Mouse (Mus musculus) inflammation-experienced regulatory T-cells, adult 6 months (primary cell): Measurements from ENCODE around the gene Iqcf3. TPM values are rescaled to one million over a fixed set of nuclear protein-coding genes. Genes with fewer than 3 reads are reported as not detected.
"Not testable (repeated sequence)": the region's sequence is repeated elsewhere in the genome, so short reads cannot be mapped to it uniquely, and the experiment has no call there.

ENCODE experiments used
- ATAC-seq: one replicate; pipeline ENCODE4 v1.8.0; 2017
- polyA plus RNA-seq, 3 experiments: library from polyadenylated mRNA; unstranded; fragments of 100-300 nt; shearing (Covaris generic); gene quantifications; one replicate each; pipeline ENCODE4 v1.2.1; 2017

Iqcf3 gene
- not detected for polyA plus RNA-seq

- ATAC-seq = no peak
Measured at GRCm38 (mm10) chr9:106561531-106561930, at the start of gene Iqcf3. Gene Iqcf3, minus strand, starts transcription at chr9:106561631.

DNA sequence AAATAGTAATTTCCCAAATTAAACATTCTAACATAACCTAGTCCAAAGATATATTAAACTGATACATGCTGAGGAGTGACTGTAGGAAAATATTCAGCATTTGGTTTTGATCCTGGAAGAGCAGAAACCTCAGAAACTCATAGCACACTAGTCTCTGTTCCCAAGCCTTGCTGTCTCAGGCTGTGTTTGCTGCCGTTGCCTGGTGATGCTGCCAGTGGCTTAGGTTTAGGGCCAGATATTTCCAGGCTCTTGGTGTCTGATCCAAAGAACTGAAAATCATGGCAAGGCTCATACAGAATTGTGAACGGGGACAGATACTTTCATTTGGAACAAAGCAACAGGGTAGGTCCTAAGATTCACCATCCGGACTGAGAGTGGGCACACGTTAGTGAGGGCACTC is 49.3 kb upstream of the Iqcf3 start:
- no peak for ATAC-seq

- ATAC-seq = no peak
Measured at GRCm38 (mm10) chr9:106600546-106600945, 39.1 kb upstream of the Iqcf3 start.

GRCm38 (mm10) chr9:106598466-106598865 is 37.0 kb upstream of the Iqcf3 start:
- ATAC-seq = no peak

DNA sequence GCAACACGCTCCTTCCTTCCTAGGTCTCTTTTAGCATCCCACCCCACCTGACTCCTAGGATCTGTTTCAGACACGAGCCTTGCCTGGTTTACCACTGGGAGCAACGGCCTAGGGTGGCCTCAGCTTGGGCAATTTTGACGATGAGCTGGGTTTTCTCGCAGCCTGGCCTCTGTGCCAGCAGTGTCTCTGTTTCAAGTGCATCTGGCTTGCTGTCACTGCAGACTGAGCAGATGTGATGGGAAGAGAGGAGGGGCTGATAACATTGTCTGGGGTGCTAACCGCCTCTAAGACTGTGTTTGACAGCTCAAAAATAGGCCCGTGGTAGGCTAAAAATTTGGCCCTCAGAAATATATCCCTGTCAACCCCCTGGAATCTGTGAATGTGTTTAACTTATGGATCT is 34.4 kb upstream of the Iqcf3 start:
- ATAC-seq = no peak

GRCm38 (mm10) chr9:106595402-106595801 is 34.0 kb upstream of the Iqcf3 start:
- not testable (repeated sequence) for ATAC-seq

DNA sequence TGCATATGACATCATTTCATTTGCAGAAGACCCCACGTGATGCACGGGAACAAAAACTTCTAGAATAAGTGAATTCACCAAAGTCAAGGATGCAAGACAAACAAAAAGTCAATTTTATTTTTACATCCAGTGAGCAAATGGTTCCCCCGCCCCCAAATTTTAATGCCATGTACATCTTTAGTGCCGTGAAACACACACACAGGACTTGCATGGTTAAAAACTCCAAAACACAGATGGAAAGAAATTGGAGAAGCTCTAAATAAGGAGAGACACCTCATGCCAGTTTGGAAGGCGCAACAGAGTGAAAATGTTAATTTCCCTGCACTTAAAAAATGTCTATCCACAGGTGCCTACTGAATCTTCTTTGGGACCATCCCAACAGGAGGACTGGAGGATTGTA is 30.7 kb upstream of the Iqcf3 start:
- ATAC-seq = no peak

DNA sequence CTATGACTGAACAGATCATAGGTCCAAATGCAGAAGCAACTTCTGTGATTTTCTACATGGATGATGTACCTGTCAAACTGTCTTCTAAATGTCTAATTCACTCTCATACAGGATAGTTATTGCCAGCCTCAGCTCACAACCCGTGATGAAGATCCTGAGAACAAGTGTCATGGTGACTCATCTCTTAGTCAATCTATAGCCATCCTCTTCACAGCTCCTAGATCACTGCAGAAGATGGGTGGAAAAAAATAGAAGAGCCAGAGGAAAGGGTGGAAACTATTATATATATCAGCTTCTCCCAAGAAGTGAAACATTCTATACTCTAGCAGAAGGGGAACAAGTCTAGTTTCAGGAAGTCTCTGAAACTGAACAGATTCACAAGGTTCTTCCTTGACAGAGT is 21.1 kb upstream of the Iqcf3 start:
- ATAC-seq = no peak

DNA sequence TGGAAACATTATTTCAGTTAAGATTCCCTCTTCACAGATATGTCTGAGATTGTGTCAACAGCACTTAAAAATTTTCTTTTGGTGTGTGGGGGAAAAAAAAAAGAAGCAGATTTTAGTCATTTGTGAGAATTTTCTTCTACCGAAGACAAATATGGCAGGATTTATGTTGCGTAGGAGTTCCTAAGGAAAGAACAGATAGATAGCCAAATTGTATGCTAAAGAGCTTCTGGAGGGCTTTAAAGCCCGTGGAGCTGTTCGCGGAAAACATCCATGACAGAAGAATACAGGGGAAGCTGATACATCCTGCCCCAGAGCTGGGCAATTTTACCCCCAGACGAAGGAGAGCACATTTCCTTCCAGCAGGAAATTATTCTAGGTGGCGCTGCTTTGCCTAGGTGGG is 18.6 kb upstream of the Iqcf3 start:
- no peak for ATAC-seq

- ATAC-seq = no peak
Measured at GRCm38 (mm10) chr9:106576112-106576511, 14.7 kb upstream of the Iqcf3 start.

GRCm38 (mm10) chr9:106573366-106573765 is 11.9 kb upstream of the Iqcf3 start:
- no peak for ATAC-seq

- ATAC-seq = no peak
Measured at GRCm38 (mm10) chr9:106572186-106572585, 10.8 kb upstream of the Iqcf3 start.

GRCm38 (mm10) chr9:106570896-106571295 is 9.5 kb upstream of the Iqcf3 start, which contains the start of gene Iqcf4:
Gene Iqcf4, minus strand, starts transcription at chr9:106570996.
- no peak for ATAC-seq

DNA sequence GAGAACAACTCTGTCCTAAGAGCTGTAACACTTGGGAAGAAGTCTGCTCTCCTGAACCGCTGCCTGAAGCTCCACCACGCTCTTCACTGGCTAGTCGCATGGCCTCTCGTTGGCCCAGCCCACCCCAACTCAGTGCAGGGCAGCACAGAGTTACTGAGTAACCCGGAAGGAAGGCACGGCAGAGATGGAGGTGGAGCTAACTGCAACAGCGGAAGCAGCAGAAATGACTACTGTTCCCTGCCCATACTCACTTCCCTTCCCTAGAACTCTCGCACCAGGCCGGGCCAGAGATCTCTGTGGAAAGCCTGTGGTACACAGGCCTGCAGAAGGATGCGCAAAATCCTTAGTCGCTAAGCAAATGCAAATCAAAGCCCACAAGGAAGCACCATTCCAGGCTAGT is 5.0 kb upstream of the Iqcf3 start:
- ATAC-seq = no peak

DNA sequence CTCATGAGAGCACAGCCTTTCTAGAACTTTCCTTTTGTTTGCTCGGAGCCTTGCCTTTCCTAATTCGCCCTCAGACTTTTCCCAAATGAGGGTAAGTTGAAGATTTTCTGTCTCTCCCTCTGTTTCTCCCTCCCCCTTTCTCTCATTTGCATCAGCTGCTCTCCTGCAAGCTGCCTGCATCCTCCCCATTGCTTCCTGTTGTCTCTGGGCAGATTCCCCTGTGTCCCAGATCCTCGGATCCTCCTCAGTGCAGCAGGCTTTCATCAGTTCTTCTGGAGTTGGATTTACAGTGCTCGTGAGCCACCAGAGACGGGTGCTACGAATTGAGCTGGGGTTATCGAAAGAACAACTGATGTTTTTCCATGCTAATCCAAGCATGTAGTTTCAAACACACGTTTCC is 2.6 kb upstream of the Iqcf3 start:
- no peak for ATAC-seq

DNA sequence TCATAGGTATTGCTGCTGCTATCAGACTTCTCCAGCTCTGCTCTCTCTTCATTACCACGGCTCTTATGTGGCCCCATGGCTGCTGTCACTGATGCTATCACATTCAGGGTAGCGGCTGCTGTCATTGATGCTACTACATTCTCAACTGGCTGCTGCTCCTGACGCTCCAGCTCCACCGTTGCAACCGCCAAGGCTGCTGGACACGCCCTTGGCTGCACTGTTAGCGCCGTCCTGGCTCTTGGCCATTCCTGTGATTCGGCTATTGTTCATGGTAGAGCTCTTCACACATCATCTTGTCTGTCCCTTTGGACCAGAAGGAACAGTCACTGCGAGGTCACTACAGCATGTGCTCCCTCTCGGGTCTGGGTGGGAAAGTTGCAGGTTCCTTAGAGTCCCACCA is 860 bp upstream of the Iqcf3 start:
- no peak for ATAC-seq

GRCm38 (mm10) chr9:106534975-106535374 is 26.5 kb downstream of the Iqcf3 start:
- ATAC-seq = no peak

- ATAC-seq = no peak
Measured at GRCm38 (mm10) chr9:106534296-106534695, 27.1 kb downstream of the Iqcf3 start.

DNA sequence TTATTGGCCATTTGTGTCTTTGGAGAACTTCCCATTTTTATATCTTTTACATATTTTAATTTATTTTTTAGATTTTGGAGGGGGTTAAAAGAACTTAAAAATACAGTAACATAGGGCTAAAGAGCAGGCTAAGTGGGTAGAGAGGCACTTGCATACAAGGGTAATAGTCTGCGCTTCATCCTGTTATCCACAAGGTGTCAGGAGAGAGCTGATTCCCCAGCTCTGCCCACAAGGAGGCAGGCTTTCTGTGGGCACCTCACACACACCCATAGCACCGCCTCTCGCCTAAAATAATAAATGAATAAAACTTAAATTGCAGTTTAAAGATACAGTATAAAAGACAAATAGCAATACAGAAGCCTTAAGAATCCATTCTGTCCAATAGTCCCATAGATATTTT is 29.6 kb downstream of the Iqcf3 start:
- ATAC-seq = no peak

DNA sequence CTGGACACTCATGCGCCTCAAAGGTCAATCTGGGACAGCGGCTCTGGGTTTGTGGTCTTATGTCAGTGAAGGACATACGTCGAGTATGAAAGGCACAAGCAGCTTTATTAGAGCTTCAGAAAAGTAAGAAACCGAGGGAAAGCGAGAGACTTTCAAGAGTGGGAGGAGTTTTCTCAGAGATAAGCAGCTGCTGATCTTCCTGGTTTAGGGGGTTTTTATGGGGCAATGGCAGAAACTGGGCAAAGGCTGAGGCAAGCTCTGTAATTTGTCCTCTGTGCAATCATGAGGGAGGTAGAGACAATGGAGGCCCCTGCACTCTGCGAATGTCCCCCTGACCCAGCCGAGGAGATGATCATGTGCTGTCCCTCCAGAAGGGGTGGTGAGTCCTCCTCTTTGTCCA is 41.5 kb downstream of the Iqcf3 start:
- no peak for ATAC-seq

DNA sequence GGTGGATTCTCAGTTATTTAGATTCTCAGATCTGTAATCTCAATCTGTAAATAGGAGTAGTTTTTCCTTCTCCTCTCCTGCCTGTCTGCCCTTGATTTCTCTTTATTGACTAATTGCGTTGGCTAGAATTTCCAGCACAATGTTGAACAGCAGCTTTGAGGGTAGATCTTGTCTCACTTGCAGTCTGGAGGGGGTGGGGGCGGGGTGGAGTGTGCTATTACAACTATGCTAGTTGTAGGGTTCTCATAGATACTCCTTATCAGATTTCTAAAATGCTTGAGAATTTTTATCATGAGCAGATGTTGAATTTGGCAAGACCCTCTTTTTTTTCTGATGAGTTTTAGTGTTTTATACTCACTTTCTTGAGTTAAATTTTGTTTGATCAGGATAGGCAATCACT is 42.0 kb downstream of the Iqcf3 start:
- ATAC-seq = no peak

DNA sequence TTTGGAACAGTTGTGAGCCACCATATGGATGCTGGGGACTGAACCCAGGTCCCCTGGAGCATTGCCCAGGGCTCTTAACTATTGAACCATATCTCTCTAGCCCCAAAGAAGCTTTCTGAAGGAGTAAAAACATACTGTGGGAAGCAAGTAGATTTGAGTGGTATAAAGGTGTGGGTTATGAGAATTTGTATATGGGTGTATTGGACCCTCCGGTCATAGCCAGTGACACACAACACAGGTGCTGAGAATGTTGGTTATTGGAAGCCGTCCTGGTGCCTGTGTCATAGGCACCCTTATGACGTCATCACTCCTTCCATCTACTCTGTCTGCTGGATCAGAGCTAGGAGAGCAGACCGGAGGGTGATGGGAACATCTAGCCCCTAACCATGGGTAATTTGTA is 47.2 kb downstream of the Iqcf3 start, which contains the start of gene Iqcf5:
Gene Iqcf5 (plus strand): TSS at position 301 of the 400 bp plus-strand sequence.
- no peak for ATAC-seq

GRCm38 (mm10) chr9:106513566-106513965 is 47.9 kb downstream of the Iqcf3 start:
- no peak for ATAC-seq

GRCm38 (mm10) chr9:106512729-106513450 is 48.5 kb downstream of the Iqcf3 start:
- ATAC-seq = no peak

DNA sequence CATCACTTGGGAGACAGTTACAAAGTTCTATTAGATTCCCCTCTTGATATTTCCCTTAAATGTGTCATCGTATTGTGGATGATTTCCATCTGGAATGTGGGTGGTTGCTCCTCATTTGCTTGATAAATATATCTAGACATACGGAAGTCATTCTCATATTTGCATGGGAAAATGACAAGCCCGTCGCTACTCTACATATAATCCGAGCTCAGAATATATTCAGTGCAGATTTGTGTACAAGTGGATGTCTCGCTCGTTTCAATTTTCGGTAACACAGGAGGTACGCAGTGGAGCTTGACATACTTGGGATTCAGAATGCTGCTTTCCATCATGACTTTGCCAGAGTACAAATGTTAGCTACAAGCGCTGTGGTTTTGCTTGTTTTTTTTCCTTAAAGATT is 52.1 kb downstream of the Iqcf3 start:
- no peak for ATAC-seq
